Mouse (Mus musculus) MEL (cell line): ENCODE measurements around the gene Eva1c. TPM values are rescaled to one million over a fixed set of nuclear protein-coding genes. Genes with fewer than 3 reads are reported as not detected.

Experiments
- DNase-seq: peaks from one replicate; pipeline ENCODE4 v3.0.0; 2011; ENCODE audit warnings: low read depth, low spot score
- H3K27ac ChIP-seq: 2 replicates; pipeline ENCODE4 v1.5.1; 2012; ENCODE audit warnings: low read depth, mild to moderate bottlenecking, control low read depth, low read length, moderate library complexity; ENCODE audit not compliant: control insufficient read depth
- H3K27me3 ChIP-seq, 2 experiments: fragments of 150-350 bp in 1 of 2; sonication (generic) in 1 of 2; 2 replicates each; pipeline ENCODE4 v1.6.1; 2012; ENCODE audit warnings: low read length in 2 of 2, mild to moderate bottlenecking in 2 of 2, improper control_type of control experiment in 1 of 2, moderate library complexity in 1 of 2; ENCODE audit not compliant: insufficient read depth in 2 of 2, control insufficient read depth in 1 of 2
- H3K36me3 ChIP-seq, 2 experiments: 2 replicates each; pipeline ENCODE4 v1.6.1; 2012 to 2014; ENCODE audit warnings: low read length in 2 of 2, improper control_type of control experiment in 1 of 2, inconsistent platforms in 1 of 2, mild to moderate bottlenecking in 1 of 2; ENCODE audit not compliant: insufficient read depth in 2 of 2, control insufficient read depth in 1 of 2
- H3K4me1 ChIP-seq, 2 experiments: fragments of 150-350 bp in 1 of 2; sonication (generic) in 1 of 2; 2 replicates each; pipeline ENCODE4 v1.6.1; 2012; ENCODE audit warnings: low read length in 2 of 2, improper control_type of control experiment in 1 of 2, mild to moderate bottlenecking in 1 of 2; ENCODE audit not compliant: insufficient read depth in 2 of 2, control insufficient read depth in 1 of 2
- H3K4me3 ChIP-seq, 2 experiments: fragments of 150-350 bp in 1 of 2; sonication (generic) in 1 of 2; 2 replicates each; pipeline ENCODE4 v1.5.1; 2012; ENCODE audit warnings: low read depth in 2 of 2, low read length in 2 of 2, mild to moderate bottlenecking in 2 of 2, moderate library complexity in 2 of 2, control low read depth in 1 of 2, improper control_type of control experiment in 1 of 2; ENCODE audit not compliant: control insufficient read depth in 1 of 2, insufficient read depth in 1 of 2
- H3K79me2 ChIP-seq: 2 replicates; pipeline ENCODE4 v1.6.1; 2012; ENCODE audit warnings: mild to moderate bottlenecking, low read length, moderate library complexity; ENCODE audit not compliant: control insufficient read depth, poor library complexity, insufficient read depth
- H3K9ac ChIP-seq: 2 replicates; pipeline ENCODE4 v1.6.1; 2012; ENCODE audit warnings: low read depth, mild to moderate bottlenecking, control low read depth, low read length, moderate library complexity; ENCODE audit not compliant: control insufficient read depth, poor library complexity, severe bottlenecking
- H3K9me3 ChIP-seq: fragments of 150-350 bp; sonication (generic); replicated peaks from 2 replicates; pipeline ENCODE4 v1.6.1; 2012; ENCODE audit warnings: mild to moderate bottlenecking, low read length, improper control_type of control experiment, moderate library complexity; ENCODE audit not compliant: insufficient read depth
- BHLHE40 ChIP-seq: IDR thresholded peaks from 2 replicates; pipeline ENCODE4 v1.6.1; 2012; ENCODE audit warnings: low read depth, mild to moderate bottlenecking, inconsistent platforms, low read length, improper control_type of control experiment, borderline replicate concordance
- CHD1 ChIP-seq: IDR thresholded peaks from 2 replicates; pipeline ENCODE4 v1.6.1; 2012; ENCODE audit warnings: low read depth, mild to moderate bottlenecking, inconsistent platforms, low read length, improper control_type of control experiment
- CHD2 ChIP-seq: IDR thresholded peaks from 2 replicates; pipeline ENCODE4 v1.6.1; 2011; ENCODE audit warnings: low read length, improper control_type of control experiment
- CTCF ChIP-seq, 3 experiments: IDR thresholded peaks in 2 of 3; conservative IDR thresholded peaks in 1 of 3; 2 replicates each; pipeline ENCODE4 v1.5.1; 2011 to 2012; ENCODE audit warnings: low read length in 3 of 3, low read depth in 2 of 3, mild to moderate bottlenecking in 2 of 3, improper control_type of control experiment in 1 of 3, inconsistent platforms in 1 of 3, mixed read lengths in 1 of 3, moderate library complexity in 1 of 3; ENCODE audit not compliant: control insufficient read depth in 1 of 3, insufficient read depth in 1 of 3, poor library complexity in 1 of 3, severe bottlenecking in 1 of 3
- E2F4 ChIP-seq: IDR thresholded peaks from 2 replicates; pipeline ENCODE4 v1.6.1; 2011; ENCODE audit warnings: low read depth, low read length, improper control_type of control experiment, borderline replicate concordance
- ELF1 ChIP-seq: IDR thresholded peaks from 2 replicates; pipeline ENCODE4 v1.6.1; 2014; ENCODE audit warnings: low read depth, mild to moderate bottlenecking, inconsistent platforms, low read length, improper control_type of control experiment, moderate library complexity
- EP300 ChIP-seq, 2 experiments: IDR thresholded peaks; 2 replicates each; pipeline ENCODE4 v1.6.1; 2011; ENCODE audit warnings: improper control_type of control experiment in 2 of 2, low read length in 2 of 2, low read depth in 1 of 2, mild to moderate bottlenecking in 1 of 2
- ETS1 ChIP-seq: IDR thresholded peaks from 2 replicates; pipeline ENCODE4 v1.6.1; 2012; ENCODE audit warnings: low read depth, mild to moderate bottlenecking, inconsistent platforms, low read length, improper control_type of control experiment, moderate library complexity
- GABPA ChIP-seq: IDR thresholded peaks from 2 replicates; pipeline ENCODE4 v1.6.1; 2012; ENCODE audit warnings: low read depth, mild to moderate bottlenecking, inconsistent platforms, low read length, improper control_type of control experiment, moderate library complexity
- GATA1 ChIP-seq: IDR thresholded peaks from 2 replicates; pipeline ENCODE4 v1.6.1; 2011; ENCODE audit warnings: low read depth, low read length, improper control_type of control experiment
- HCFC1 ChIP-seq: IDR thresholded peaks from 2 replicates; pipeline ENCODE4 v1.6.1; 2012; ENCODE audit warnings: low read depth, mild to moderate bottlenecking, inconsistent platforms, low read length, improper control_type of control experiment, moderate library complexity
- JUND ChIP-seq: IDR thresholded peaks from 2 replicates; pipeline ENCODE4 v1.6.1; 2011; ENCODE audit warnings: low read depth, mild to moderate bottlenecking, improper control_type of control experiment, low read length
- MAFK ChIP-seq: IDR thresholded peaks from 2 replicates; pipeline ENCODE4 v1.6.1; 2011; ENCODE audit warnings: low read depth, mild to moderate bottlenecking, low read length, improper control_type of control experiment, borderline replicate concordance
- MAX ChIP-seq: IDR thresholded peaks from 2 replicates; pipeline ENCODE4 v1.6.1; 2011; ENCODE audit warnings: low read length, improper control_type of control experiment
- MAZ ChIP-seq: IDR thresholded peaks from 2 replicates; pipeline ENCODE4 v1.6.1; 2012; ENCODE audit warnings: low read depth, mild to moderate bottlenecking, inconsistent platforms, low read length, improper control_type of control experiment
- MEF2A ChIP-seq: IDR thresholded peaks from 2 replicates; pipeline ENCODE4 v1.6.1; 2014; ENCODE audit warnings: low read depth, mild to moderate bottlenecking, inconsistent platforms, low read length, improper control_type of control experiment; ENCODE audit not compliant: poor library complexity, insufficient replicate concordance, severe bottlenecking; ENCODE audit errors: extremely low read depth
- MXI1 ChIP-seq: IDR thresholded peaks from 2 replicates; pipeline ENCODE4 v1.6.1; 2011; ENCODE audit warnings: mild to moderate bottlenecking, low read depth, low read length, improper control_type of control experiment
- MYB ChIP-seq: IDR thresholded peaks from 2 replicates; pipeline ENCODE4 v1.6.1; 2011; ENCODE audit warnings: mild to moderate bottlenecking, low read depth, low read length, improper control_type of control experiment
- MYC ChIP-seq: IDR thresholded peaks from 2 replicates; pipeline ENCODE4 v1.6.1; 2011; ENCODE audit warnings: low read depth, mild to moderate bottlenecking, low read length, improper control_type of control experiment, moderate library complexity
- NELFE ChIP-seq: IDR thresholded peaks from 2 replicates; pipeline ENCODE4 v1.6.1; 2011; ENCODE audit warnings: low read depth, low read length, improper control_type of control experiment
- NRF1 ChIP-seq: IDR thresholded peaks from 2 replicates; pipeline ENCODE4 v1.6.1; 2014; ENCODE audit warnings: low read depth, mild to moderate bottlenecking, inconsistent platforms, low read length, improper control_type of control experiment, moderate library complexity; ENCODE audit not compliant: poor library complexity, insufficient read depth, severe bottlenecking
- POLR2A ChIP-seq, 2 experiments: IDR thresholded peaks; 2 replicates each; pipeline ENCODE4 v1.6.1; 2011 to 2012; ENCODE audit warnings: low read length in 2 of 2, mild to moderate bottlenecking in 2 of 2, control low read depth in 1 of 2, improper control_type of control experiment in 1 of 2, low read depth in 1 of 2, moderate library complexity in 1 of 2; ENCODE audit not compliant: control insufficient read depth in 1 of 2, insufficient read depth in 1 of 2, poor library complexity in 1 of 2
- POLR2AphosphoS2 ChIP-seq: IDR thresholded peaks from 2 replicates; pipeline ENCODE4 v1.6.1; 2011; ENCODE audit warnings: low read length, improper control_type of control experiment
- POLR2AphosphoS5 ChIP-seq: IDR thresholded peaks from 2 replicates; pipeline ENCODE4 v1.6.1; 2012; ENCODE audit warnings: low read depth, borderline replicate concordance, mild to moderate bottlenecking, inconsistent platforms, low read length, moderate library complexity, mixed read lengths
- RAD21 ChIP-seq: IDR thresholded peaks from 2 replicates; pipeline ENCODE4 v1.6.1; 2011; ENCODE audit warnings: mild to moderate bottlenecking, low read depth, low read length, improper control_type of control experiment
- RCOR1 ChIP-seq: IDR thresholded peaks from 2 replicates; pipeline ENCODE4 v1.6.1; 2012; ENCODE audit warnings: low read depth, mild to moderate bottlenecking, inconsistent platforms, low read length, improper control_type of control experiment
- SIN3A ChIP-seq: IDR thresholded peaks from 2 replicates; pipeline ENCODE4 v1.6.1; 2012; ENCODE audit warnings: low read length, improper control_type of control experiment, inconsistent platforms
- SMC3 ChIP-seq: IDR thresholded peaks from 2 replicates; pipeline ENCODE4 v1.6.1; 2011; ENCODE audit warnings: low read depth, low read length, improper control_type of control experiment
- TAL1 ChIP-seq: IDR thresholded peaks from 2 replicates; pipeline ENCODE4 v1.6.1; 2012; ENCODE audit warnings: mild to moderate bottlenecking, inconsistent platforms, low read length, moderate library complexity, mixed read lengths
- TBP ChIP-seq: IDR thresholded peaks from 2 replicates; pipeline ENCODE4 v1.8.0; 2011; ENCODE audit warnings: low read depth, low read length, improper control_type of control experiment
- TCF12 ChIP-seq: IDR thresholded peaks from 2 replicates; pipeline ENCODE4 v1.6.1; 2014; ENCODE audit warnings: low read depth, mild to moderate bottlenecking, inconsistent platforms, low read length, improper control_type of control experiment, moderate library complexity
- UBTF ChIP-seq: IDR thresholded peaks from 2 replicates; pipeline ENCODE4 v1.6.1; 2012; ENCODE audit warnings: low read depth, mild to moderate bottlenecking, inconsistent platforms, low read length, improper control_type of control experiment, moderate library complexity, borderline replicate concordance; ENCODE audit not compliant: insufficient read depth
- USF1 ChIP-seq: IDR thresholded peaks from 2 replicates; pipeline ENCODE4 v1.6.1; 2014; ENCODE audit warnings: low read depth, mild to moderate bottlenecking, inconsistent platforms, low read length, improper control_type of control experiment, moderate library complexity
- USF2 ChIP-seq, 2 experiments: IDR thresholded peaks; 2 replicates each; pipeline ENCODE4 v1.6.1; 2011 to 2012; ENCODE audit warnings: improper control_type of control experiment in 2 of 2, low read length in 2 of 2, borderline replicate concordance in 1 of 2, inconsistent platforms in 1 of 2, low read depth in 1 of 2, mild to moderate bottlenecking in 1 of 2; ENCODE audit not compliant: insufficient read depth in 1 of 2
- ZMIZ1 ChIP-seq: IDR thresholded peaks from 2 replicates; pipeline ENCODE4 v1.6.1; 2012; ENCODE audit warnings: low read depth, mild to moderate bottlenecking, inconsistent platforms, low read length, improper control_type of control experiment, moderate library complexity
- ZNF384 ChIP-seq: IDR thresholded peaks from 2 replicates; pipeline ENCODE4 v1.6.1; 2012; ENCODE audit warnings: low read depth, mild to moderate bottlenecking, inconsistent platforms, low read length, improper control_type of control experiment
- polyA plus RNA-seq, 2 experiments: library from polyadenylated mRNA; stranded (reverse) in 1 of 2; unstranded in 1 of 2; fragments of >175 nt in 1 of 2; fragments of >200 nt in 1 of 2; gene quantifications; 2 replicates each; pipeline versions ENCODE4 v1.2.1 to v1.2.4; 2012; ENCODE audit warnings: low replicate concordance in 2 of 2, low read depth in 1 of 2; ENCODE audit not compliant: insufficient read length in 2 of 2, insufficient read depth in 1 of 2, missing spikeins in 1 of 2
- total RNA-seq: library from RNA; depleted of rRNA; stranded (reverse); fragments of 300-350 nt; gene quantifications from 2 replicates; pipeline ENCODE4 v1.2.3, GENCODE M21; 2012

Eva1c gene
- total and polyA plus RNA-seq, 3 experiments = 0.06 TPM; not detected in 2

DNA sequence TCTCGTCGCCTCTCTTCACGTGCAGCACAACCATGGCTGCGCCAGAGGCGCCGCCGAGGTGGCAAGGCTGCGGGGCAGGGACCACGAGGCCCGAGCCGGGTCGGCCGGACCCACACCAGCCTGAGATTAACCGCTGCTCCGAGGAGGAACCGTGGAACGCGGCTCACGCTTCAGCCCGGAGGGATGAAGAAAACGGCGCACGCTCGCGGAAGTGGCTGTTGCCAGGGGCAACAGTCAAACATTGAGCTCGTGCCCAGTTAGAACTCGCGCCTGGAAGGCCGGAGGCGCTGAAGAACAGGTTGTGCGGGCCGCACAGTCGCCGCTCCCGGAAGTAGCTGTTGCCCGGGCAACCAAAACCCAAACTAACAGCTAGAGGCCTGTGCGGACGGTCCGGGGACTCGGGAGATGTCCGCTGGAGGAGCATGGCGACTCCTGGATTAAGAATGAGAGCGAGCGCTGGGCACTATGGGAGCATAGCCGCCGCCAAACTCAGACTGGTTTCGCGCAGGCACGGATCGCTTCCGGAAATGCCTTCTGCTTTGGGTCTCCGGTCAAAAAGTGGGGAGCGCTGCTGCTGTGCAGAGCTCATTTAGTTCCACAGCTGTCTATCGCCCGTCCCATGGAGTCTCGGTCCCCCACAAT is 108.3 kb downstream of the Eva1c start, which contains the start of gene Cfap298:
Cfap298 (minus strand) TSS at position 428 of the 642 bp plus-strand sequence.
- H3K36me3 ChIP-seq = peaks cover 0 to 7% of the 10 kb centered on the region in 2 experiments; a peak in 2 of 4 replicates
- DNase-seq = peak; percentile 97
- no peak for TF ChIP-seq GABPA
- 0 out of 2 replicates have a peak, but pooled peaks have one; percentile 3 for TF ChIP-seq ZMIZ1
- no peak for TF ChIP-seq GATA1
- peak; percentile 39; the same call in 1 of the 2 replicates for TF ChIP-seq USF1
- no peak for TF ChIP-seq USF2 (IDR thresholded peaks at IDR 0.05; ENCODE audit: borderline replicate concordance in 1 of 2, insufficient read depth in 1 of 2, low read depth in 1 of 2, low read length in 2 of 2)
- TF ChIP-seq RAD21 = no peak
- peak; percentile 70 for TF ChIP-seq TCF12
- TF ChIP-seq UBTF = peak; percentile 87; the same call in 1 of the 2 replicates
- TF ChIP-seq NRF1 = peak; percentile 60; the same call in 1 of the 2 replicates
- peak; percentile 91 for TF ChIP-seq HCFC1
- no peak for TF ChIP-seq JUND
- TF ChIP-seq MYC = peak; percentile 85; the same call in 1 of the 2 replicates
- peak; percentile 57 for TF ChIP-seq MAX
- no peak for TF ChIP-seq EP300 (IDR thresholded peaks at IDR 0.05; ENCODE audit: low read depth in 1 of 2, low read length in 2 of 2)
- peak; percentile 46; the same call in 1 of the 2 replicates for TF ChIP-seq ETS1
- TF ChIP-seq NELFE = peak; percentile 64
- TF ChIP-seq SIN3A = peak; percentile 99
- 0 out of 6 replicates have a peak, but pooled peaks of 1 of the 3 experiments have one; percentile 1 for TF ChIP-seq CTCF (IDR thresholded peaks at IDR 0.05 in 2 of 3, conservative IDR thresholded peaks at IDR 0.05 in 1 of 3; ENCODE audit: control insufficient read depth in 1 of 3, insufficient read depth in 1 of 3, low read depth in 2 of 3, low read length in 3 of 3, poor library complexity in 1 of 3, severe bottlenecking in 1 of 3)
- TF ChIP-seq CHD2 = no peak
- peak; percentile 99 for TF ChIP-seq MXI1
- no peak for TF ChIP-seq TAL1
- no peak for TF ChIP-seq MEF2A
- TF ChIP-seq POLR2AphosphoS2 = no peak
- TF ChIP-seq MAZ = 0 out of 2 replicates have a peak, but pooled peaks have one; percentile 39
- peak; percentile 64 for TF ChIP-seq ELF1
- TF ChIP-seq RCOR1 = no peak
- TF ChIP-seq POLR2A (IDR thresholded peaks at IDR 0.05; ENCODE audit: control insufficient read depth in 1 of 2, insufficient read depth in 1 of 2, low read depth in 1 of 2, low read length in 2 of 2, poor library complexity in 1 of 2) = peak; percentile 71 to 87; a peak in 3 of 4 replicates
- peak; percentile 27 for TF ChIP-seq SMC3
- no peak for TF ChIP-seq ZNF384
- TF ChIP-seq MAFK = no peak
- TF ChIP-seq BHLHE40 = no peak
- 0 out of 2 replicates have a peak, but pooled peaks have one; percentile 9 for TF ChIP-seq MYB
- TF ChIP-seq CHD1 = no peak
- TF ChIP-seq TBP = peak; percentile 79
- no peak for TF ChIP-seq E2F4
- no peak for TF ChIP-seq POLR2AphosphoS5

More for the DNA sequence above, 108.3 kb downstream of the Eva1c start, which contains the start of gene Cfap298:
- Histone ChIP-seq H3K79me2 (peaks cover 6% of the 10 kb centered on the region), H3K9ac (peak within 1 kb of the TSS; percentile 78), H3K4me3 (peak within 1 kb of the TSS; percentile 66 to 99), H3K27me3 (no peaks in the 10 kb centered on the region), H3K9me3 (no peaks in the 10 kb centered on the region), H3K4me1 (peaks cover 0 to 4% of the 10 kb centered on the region in 2 experiments; a peak in 2 of 4 replicates), H3K27ac (peak within 1 kb of the TSS; percentile 56)
